Mouse (Mus musculus) layer of hippocampus, adult 11-12 months (tissue): ENCODE measurements around the gene Fars2.

Experiments used
- DNase-seq: peaks from one replicate; pipeline ENCODE4 v3.0.0; 2022; ENCODE audit warnings: low spot score

Fars2 gene

DNA sequence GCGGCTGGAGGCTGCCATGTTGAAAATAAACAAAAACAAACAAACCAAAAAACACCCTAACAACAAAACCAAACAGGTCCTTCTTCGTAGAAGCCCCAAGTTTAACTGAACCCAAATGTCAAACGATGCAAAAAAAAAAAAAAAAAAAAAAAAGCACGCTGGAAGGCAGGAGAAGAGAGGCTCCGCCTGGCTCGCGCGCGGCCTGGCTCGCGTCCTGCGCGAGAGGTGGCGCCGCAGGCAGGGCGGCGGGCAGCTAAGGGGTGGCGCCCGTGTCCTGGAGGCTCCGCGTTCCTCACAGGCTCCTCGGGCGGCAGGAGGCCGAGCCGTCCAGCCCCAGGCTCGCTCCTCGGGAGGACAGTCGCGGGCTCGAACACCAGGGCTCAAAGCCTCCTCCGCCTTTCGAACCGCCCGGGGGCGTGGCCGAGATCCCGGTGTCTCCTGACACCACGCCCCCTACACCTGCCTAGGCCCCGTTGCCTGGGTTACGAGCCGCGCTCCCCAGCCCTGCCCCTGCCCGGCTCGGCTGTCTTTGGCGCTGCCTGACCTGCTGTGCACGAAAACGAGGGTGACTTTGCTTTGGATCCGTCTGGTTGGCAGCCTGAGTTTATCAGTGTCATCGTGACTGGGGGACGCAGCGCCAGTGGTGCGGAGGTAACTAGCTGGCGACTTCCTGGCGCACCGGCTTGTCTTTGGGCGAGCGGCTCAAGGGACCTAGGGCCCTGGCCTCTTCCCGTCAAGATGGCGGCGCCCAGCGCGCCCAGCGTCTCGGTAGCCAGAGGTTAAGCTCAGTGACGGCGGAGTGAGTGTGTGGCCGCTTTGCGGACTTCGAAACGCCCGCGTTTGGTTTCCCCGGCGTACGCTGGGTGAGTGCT lies at the start of gene Fars2, which contains the start of gene Lyrm4:
Gene Fars2 (plus strand): TSS at position 270 of the 872 bp plus-strand sequence.
Gene Lyrm4 (minus strand): TSS at position 384 of the 872 bp plus-strand sequence.
- DNase-seq: peak; percentile 96

DNA sequence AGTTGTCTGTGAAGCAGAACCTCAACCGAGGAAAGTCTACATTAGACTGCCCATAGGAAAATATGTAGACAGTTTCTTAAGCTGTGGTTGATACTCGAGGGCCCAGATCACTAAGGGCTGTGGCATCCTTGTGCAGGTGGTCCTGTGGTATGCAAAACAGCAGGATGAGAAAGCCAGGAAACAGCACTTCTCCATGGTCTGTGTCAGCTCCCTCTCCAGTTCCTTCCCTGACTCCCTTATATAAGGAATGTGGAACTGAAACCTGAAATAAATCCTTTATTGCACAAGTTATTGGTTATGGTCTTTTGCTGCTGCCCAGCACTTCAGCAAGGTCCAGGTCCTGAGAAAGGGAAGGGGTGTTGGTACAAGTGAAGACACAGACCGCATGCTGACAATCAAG lies 42.7 kb upstream of the Fars2 start:
- no peak for DNase-seq

DNA sequence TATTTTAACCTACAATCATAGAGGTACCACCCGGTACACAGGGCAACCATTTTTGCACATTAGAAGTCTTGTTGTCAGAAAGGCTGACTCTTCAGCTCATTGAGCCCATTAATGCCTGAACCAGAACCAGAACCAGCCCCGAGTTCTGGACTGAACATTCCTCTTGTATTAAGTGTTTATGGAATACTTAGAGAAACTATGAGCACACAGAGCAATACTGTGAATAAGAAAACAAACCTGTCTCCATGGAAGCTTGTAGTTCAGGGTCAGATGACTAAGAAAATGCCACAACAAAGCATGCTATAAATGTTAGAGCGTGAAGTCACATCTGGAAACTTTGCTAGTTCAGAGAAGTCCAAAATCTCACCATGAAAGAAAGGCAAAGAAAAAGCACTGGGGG lies 35.6 kb upstream of the Fars2 start:
- DNase-seq: no peak

GRCm38 (mm10) chr13:36084701-36085100 lies 32.5 kb upstream of the Fars2 start:
- no peak for DNase-seq

DNA sequence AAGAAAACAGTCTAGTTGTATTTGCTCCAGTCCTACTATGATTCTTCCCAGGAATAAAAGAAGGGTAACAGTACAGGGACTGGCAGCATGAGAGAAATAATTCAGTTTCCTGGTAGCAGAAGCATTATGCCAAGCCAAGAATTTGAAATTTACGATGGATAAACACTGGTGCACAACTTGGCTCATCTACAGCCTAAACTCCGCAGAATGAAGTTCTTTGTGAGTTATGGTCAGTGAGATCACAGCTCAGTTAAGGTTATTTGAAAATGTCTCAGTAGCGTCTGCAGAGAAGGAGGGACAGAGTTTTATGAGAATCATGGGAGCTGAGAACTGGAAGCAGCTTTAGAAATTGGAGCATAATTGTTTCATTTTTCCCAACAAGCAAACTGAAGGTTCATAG lies 31.2 kb upstream of the Fars2 start:
- no peak for DNase-seq

DNA sequence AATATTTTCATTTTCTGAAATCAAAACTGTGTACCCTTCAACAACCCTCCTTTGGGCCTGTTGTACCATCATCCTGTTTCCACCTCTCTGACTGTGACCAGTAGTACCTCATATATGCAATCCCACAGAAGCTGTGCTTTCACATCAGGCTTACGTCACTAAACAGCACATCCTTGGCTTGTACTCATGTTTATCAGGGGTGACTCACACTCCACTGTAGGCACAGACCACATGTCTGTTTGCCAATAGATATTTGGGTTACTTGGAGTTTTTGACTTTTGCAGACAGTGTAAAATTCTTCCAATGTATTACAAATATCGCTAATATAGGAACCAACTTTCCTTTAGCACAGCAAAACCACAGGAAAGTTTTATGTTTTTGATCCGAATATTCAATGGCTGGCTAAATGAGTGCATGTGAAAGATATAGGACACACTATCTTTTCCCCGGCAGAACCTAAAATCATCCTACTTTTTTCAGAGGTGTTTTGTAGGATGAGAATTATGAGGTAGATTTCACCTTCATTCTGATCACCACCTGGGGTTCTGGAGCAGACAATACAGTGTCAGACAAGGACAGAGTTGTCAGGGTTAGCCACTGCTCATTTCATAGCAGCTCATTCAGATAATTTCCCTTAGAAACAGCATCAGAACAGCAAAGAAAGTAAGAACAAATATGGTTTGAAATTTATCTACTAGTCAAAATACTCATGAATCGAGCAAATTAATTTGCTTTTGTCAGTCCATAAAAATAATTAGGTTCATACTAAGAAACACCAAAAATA lies 30.4 kb upstream of the Fars2 start:
- no peak for DNase-seq

DNA sequence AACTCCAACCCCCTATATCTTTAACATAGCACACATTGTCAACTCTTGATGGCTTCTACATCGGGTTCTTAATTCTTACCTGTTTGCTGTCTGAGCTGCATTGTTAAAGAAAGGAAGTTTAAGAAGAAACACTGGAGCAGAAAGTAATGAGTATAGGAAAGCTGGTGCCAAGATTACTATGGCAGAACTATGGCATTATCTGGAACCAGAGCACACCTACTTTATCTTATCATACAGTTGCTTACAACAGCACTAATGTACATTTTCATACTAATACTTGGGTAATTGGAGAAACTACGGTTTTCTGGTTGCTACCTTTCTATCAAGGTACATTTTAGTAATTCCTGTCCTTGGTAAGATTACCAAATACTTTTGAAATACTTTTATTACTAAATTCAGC lies 29.8 kb upstream of the Fars2 start:
- DNase-seq: no peak

DNA sequence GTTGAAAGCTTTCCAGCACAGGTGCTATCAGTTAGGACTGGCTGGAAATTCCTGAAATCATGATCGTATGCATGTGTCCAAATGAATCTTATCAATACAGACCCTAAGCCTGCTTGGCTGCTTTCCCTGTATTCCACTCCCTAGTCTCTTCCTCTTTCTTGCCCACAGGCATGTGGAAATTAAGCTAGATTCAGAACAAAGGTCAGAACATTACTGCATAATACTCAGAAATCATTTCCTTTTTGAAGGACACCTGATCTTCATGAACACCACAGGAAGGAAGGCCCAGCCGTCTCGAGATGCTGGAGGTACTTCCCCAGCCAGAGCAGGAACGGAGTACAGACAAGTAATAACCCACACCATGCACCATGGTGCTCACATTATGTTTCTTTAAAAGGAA lies 29.0 kb upstream of the Fars2 start:
- no peak for DNase-seq

- DNase-seq: no peak
Measured at GRCm38 (mm10) chr13:36096684-36097383, 20.4 kb upstream of the Fars2 start.

- DNase-seq: no peak
Measured at GRCm38 (mm10) chr13:36105591-36105990, 11.6 kb upstream of the Fars2 start.

DNA sequence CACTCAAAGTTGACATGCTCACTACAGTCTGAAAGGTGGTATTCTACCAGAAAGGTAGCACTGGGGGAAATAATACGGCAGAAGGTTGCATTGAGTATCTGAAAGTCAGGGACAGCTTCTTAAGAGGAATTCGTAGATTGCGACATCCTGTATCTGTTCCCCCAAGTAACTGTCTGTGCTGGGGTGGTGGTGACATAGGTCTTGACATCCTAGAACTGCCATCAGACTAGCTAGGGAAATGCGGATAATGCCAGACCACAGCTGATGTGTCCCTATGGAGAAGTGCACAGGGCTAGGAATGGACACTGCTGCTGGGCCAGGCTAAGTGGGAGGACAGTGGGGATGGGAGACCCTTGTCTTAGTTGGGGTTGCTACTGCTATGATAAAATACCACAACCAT lies 8.7 kb upstream of the Fars2 start:
- no peak for DNase-seq

DNA sequence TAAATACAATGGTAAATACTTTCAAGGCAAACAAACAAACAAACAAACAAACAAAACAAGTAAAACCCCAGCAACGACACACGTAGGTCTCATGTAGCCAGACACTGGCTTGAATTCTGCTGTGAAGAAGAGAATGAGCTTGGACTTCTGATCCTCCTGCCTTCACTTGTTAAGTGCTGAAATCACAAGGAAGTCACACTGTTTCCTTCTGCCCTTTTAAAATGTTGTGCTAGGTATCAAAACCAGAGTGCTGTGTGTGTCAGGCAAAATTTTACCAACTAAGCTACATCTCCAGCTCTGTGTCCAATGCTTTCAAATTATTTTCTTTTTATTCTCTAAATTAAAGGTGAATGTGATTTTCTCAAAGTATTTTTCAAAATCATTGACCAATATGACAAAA lies 5.9 kb upstream of the Fars2 start:
- no peak for DNase-seq

DNA sequence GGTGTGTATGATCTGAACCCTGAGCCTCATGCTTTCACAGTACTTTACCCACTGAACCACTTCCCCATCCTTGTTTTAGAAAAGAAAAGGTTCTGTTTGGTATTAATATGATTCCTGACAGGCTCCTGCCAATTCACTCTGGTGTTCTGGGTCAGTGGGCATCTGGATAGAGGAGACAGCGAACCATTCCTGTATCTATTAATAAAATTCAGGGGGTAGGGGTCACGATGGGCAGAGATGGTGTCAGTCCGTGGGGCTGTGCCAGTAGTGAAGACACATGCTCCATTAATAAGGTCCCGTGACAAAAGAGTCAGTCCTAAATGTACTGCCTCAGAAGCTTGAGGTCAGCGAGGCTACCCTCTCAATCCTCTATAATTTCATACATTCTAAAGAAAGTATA lies 4.0 kb upstream of the Fars2 start:
- no peak for DNase-seq

GRCm38 (mm10) chr13:36116520-36117142 lies 581 bp upstream of the Fars2 start:
- peak; percentile 37 for DNase-seq

DNA sequence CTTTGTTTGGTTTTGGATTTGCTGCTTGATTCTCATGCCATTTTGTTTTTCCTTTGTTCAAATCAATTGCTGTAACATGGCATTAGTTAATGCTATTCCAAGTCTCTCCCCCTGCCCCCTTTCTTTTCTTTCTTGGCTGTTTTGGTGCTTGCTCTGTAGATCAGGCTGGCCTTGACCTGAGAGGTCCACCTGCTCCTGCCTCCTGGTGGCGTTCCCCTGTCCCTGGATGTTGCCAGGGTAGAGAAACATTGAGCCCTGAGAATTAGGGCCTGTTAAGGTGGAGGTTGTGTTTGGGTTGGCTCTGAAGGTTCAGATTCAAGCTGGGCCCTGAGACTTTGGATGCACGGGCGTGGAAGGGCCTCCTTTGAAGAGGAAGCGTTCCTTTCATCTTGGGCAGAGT lies 2.5 kb downstream of the Fars2 start:
- no peak for DNase-seq

GRCm38 (mm10) chr13:36120606-36121005 lies 3.4 kb downstream of the Fars2 start:
- no peak for DNase-seq

- no peak for DNase-seq
Measured at GRCm38 (mm10) chr13:36129360-36130054, 12.3 kb downstream of the Fars2 start.

- no peak for DNase-seq
Measured at GRCm38 (mm10) chr13:36131401-36131800, 14.2 kb downstream of the Fars2 start.

DNA sequence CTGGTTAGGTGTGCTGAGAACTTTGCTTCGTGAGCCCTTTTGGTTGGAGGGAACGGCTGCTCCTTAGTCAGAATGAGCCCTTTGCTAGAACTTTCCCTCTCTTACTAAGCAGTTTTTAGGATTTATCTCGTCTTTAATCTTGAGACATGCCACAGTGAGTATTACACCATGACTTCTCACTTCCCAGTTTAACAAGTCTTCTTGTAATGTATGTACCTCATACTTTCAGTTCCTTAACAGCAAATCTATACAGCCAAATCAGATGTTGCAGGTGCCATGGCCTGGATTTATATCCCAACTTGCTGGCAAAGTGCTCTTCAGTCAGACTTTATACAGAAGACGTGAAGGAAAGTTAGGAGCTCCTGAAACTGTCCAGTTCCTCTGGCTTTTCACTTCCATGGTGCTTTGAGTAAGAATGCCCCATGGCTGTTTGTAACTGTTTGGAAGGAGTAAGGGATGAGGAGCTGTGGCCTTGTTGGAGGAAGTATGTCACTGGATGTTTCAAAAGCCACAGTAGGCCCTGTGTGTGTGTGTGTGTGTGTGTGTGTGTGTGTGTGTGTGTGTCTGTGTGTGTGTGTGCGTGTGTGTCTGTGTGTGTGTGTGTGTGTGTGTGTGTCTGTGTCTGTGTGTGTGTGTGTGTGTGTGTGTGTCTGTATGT lies 14.9 kb downstream of the Fars2 start:
- DNase-seq: no peak

GRCm38 (mm10) chr13:36139703-36140102 lies 22.5 kb downstream of the Fars2 start:
- no peak for DNase-seq
